Mouse (Mus musculus) left cerebral cortex, postnatal 14 days (tissue): Measurements from ENCODE around the gene Nwd2. TPM values are rescaled to one million over a fixed set of nuclear protein-coding genes. Genes with fewer than 3 reads are reported as not detected.

Source experiments
- total RNA-seq, 2 experiments: library from RNA; stranded (reverse); gene quantifications; 2 replicates each; pipeline ENCODE4 v1.2.3; 2021

Gene Nwd2
- total RNA-seq, 2 experiments from 2014 or later = 50.2 to 51.4 TPM

Other genes with a start within 250 kb of the Nwd2 start
- gene 0610040J01Rik, start 163.3 kb downstream of the Nwd2 start, total RNA-seq = 1 to 10 TPM; 6.8 to 8.0 TPM